Mouse (Mus musculus) gastrocnemius, postnatal 4 days (tissue): ENCODE results near the gene Cpvl. TPM values are rescaled to one million over a fixed set of nuclear protein-coding genes. Genes with fewer than 3 reads are reported as not detected.

ENCODE experiments used
- DNase-seq, 2 experiments: peaks; one replicate each; pipeline ENCODE4 v3.0.0; 2021 to 2022; ENCODE audit warnings: low spot score in 2 of 2, mixed read lengths in 2 of 2
- total RNA-seq, 2 experiments: library from RNA; stranded (reverse); gene quantifications; 2 replicates each; pipeline ENCODE4 v1.2.3; 2021

Gene Cpvl
- total RNA-seq, 2 experiments from 2014 or later: 0.17 TPM; not detected in 1

- DNase-seq: no peak
Observed at GRCm38 (mm10) chr6:53937143-53938134, 41.0 kb downstream of the Cpvl start.

- no peak for DNase-seq
Observed at GRCm38 (mm10) chr6:53931605-53932004, 46.9 kb downstream of the Cpvl start.

GRCm38 (mm10) chr6:53929858-53930257, 48.6 kb downstream of the Cpvl start:
- DNase-seq: no peak

- no peak for DNase-seq
Observed at GRCm38 (mm10) chr6:53926197-53926596, 52.3 kb downstream of the Cpvl start.

GRCm38 (mm10) chr6:53925192-53925591, 53.3 kb downstream of the Cpvl start:
- no peak for DNase-seq

GRCm38 (mm10) chr6:53920041-53920440, 58.4 kb downstream of the Cpvl start:
- DNase-seq: no peak

- no peak for DNase-seq
Observed at GRCm38 (mm10) chr6:53917026-53917558, 61.4 kb downstream of the Cpvl start.

- no peak for DNase-seq
Observed at GRCm38 (mm10) chr6:53915347-53915746, 63.1 kb downstream of the Cpvl start.

GRCm38 (mm10) chr6:53913151-53913550, 65.3 kb downstream of the Cpvl start:
- no peak for DNase-seq

- DNase-seq: no peak
Observed at GRCm38 (mm10) chr6:53912112-53912782, 66.2 kb downstream of the Cpvl start.

GRCm38 (mm10) chr6:53909986-53910385, 68.5 kb downstream of the Cpvl start:
- no peak for DNase-seq

- DNase-seq: no peak
Observed at GRCm38 (mm10) chr6:53909446-53909845, 69.0 kb downstream of the Cpvl start.

- no peak for DNase-seq
Observed at GRCm38 (mm10) chr6:53906871-53907270, 71.6 kb downstream of the Cpvl start.

GRCm38 (mm10) chr6:53906051-53906462, 72.4 kb downstream of the Cpvl start:
- DNase-seq: no peak

- no peak for DNase-seq
Observed at GRCm38 (mm10) chr6:53905576-53905975, 72.9 kb downstream of the Cpvl start.

- DNase-seq: no peak
Observed at GRCm38 (mm10) chr6:53904703-53905395, 73.6 kb downstream of the Cpvl start.

GRCm38 (mm10) chr6:53904186-53904585, 74.3 kb downstream of the Cpvl start:
- DNase-seq: no peak

- no peak for DNase-seq
Observed at GRCm38 (mm10) chr6:53901741-53902140, 76.7 kb downstream of the Cpvl start.

GRCm38 (mm10) chr6:53897872-53898464, 80.5 kb downstream of the Cpvl start:
- DNase-seq: no peak

- DNase-seq: no peak
Observed at GRCm38 (mm10) chr6:53897126-53897525, 81.3 kb downstream of the Cpvl start.

GRCm38 (mm10) chr6:53893731-53894130, 84.7 kb downstream of the Cpvl start:
- no peak for DNase-seq
